Mouse (Mus musculus) CH12.LX (cell line): ENCODE data around the gene Gimd1. TPM values are rescaled to one million over a fixed set of nuclear protein-coding genes. Genes with fewer than 3 reads are reported as not detected.

ENCODE experiments used
- DNase-seq: peaks from one replicate; pipeline ENCODE4 v3.0.0-alpha.2; 2013; ENCODE audit errors: extremely low read depth
- H3K27ac ChIP-seq: 2 replicates; pipeline ENCODE4 v1.5.1; 2012; ENCODE audit warnings: low read depth, mild to moderate bottlenecking, control low read depth, moderate library complexity; ENCODE audit not compliant: insufficient read depth
- H3K27me3 ChIP-seq: replicated peaks from 2 replicates; pipeline ENCODE3; 2012; ENCODE audit warnings: inconsistent platforms
- H3K36me3 ChIP-seq, 2 experiments: replicated peaks in 1 of 2; 2 replicates each; pipeline versions ENCODE3 to v1.6.1; 2012; ENCODE audit warnings: inconsistent platforms in 1 of 2, low read length in 1 of 2, mild to moderate bottlenecking in 1 of 2, mixed read lengths in 1 of 2, moderate library complexity in 1 of 2; ENCODE audit not compliant: control insufficient read depth in 1 of 2, insufficient read depth in 1 of 2
- H3K4me1 ChIP-seq, 2 experiments: 2 replicates each; pipeline ENCODE4 v1.6.1; 2012; ENCODE audit warnings: inconsistent platforms in 1 of 2, moderate library complexity in 1 of 2; ENCODE audit not compliant: insufficient read depth in 2 of 2, control insufficient read depth in 1 of 2
- H3K4me2 ChIP-seq: 2 replicates; pipeline ENCODE4 v1.6.1; 2012; ENCODE audit warnings: low read depth, mild to moderate bottlenecking, control low read depth; ENCODE audit not compliant: poor library complexity, insufficient read depth, severe bottlenecking
- H3K4me3 ChIP-seq, 3 experiments: fragments of 150-350 bp in 1 of 3; sonication (generic) in 1 of 3; replicated peaks in 1 of 3; 2 replicates each; pipeline versions ENCODE3 to v1.5.1; 2011 to 2012; ENCODE audit warnings: low read depth in 2 of 3, low read length in 2 of 3, mild to moderate bottlenecking in 2 of 3, moderate library complexity in 2 of 3, control low read depth in 1 of 3, improper control_type of control experiment in 1 of 3, inconsistent platforms in 1 of 3, mixed read lengths in 1 of 3; ENCODE audit not compliant: poor library complexity in 1 of 3
- H3K79me2 ChIP-seq: replicated peaks from 2 replicates; pipeline ENCODE4 v1.6.1; 2012; ENCODE audit warnings: mild to moderate bottlenecking, moderate library complexity; ENCODE audit not compliant: control insufficient read depth, poor library complexity, insufficient read depth, severe bottlenecking; ENCODE audit errors: extremely low read depth
- H3K9ac ChIP-seq: 2 replicates; pipeline ENCODE4 v1.6.1; 2012; ENCODE audit warnings: low read depth, mild to moderate bottlenecking, control low read depth, moderate library complexity; ENCODE audit not compliant: insufficient read depth
- H3K9me3 ChIP-seq: replicated peaks from 2 replicates; pipeline ENCODE3; 2012; ENCODE audit warnings: low read length, inconsistent platforms, mixed read lengths
- BHLHE40 ChIP-seq: IDR thresholded peaks from 2 replicates; pipeline ENCODE4 v1.6.1; 2011; ENCODE audit warnings: mild to moderate bottlenecking, low read depth, low read length, improper control_type of control experiment
- CHD1 ChIP-seq: IDR thresholded peaks from 2 replicates; pipeline ENCODE4 v1.6.1; 2012; ENCODE audit warnings: low read depth, low read length, improper control_type of control experiment, inconsistent platforms
- CHD2 ChIP-seq: IDR thresholded peaks from 2 replicates; pipeline ENCODE4 v1.6.1; 2011; ENCODE audit warnings: low read length, improper control_type of control experiment
- CTCF ChIP-seq, 2 experiments: IDR thresholded peaks in 1 of 2; conservative IDR thresholded peaks in 1 of 2; 2 replicates each; pipeline ENCODE4 v1.5.1; 2011 to 2012; ENCODE audit warnings: low read depth in 2 of 2, low read length in 2 of 2, improper control_type of control experiment in 1 of 2, inconsistent platforms in 1 of 2, mild to moderate bottlenecking in 1 of 2, moderate library complexity in 1 of 2
- E2F4 ChIP-seq: IDR thresholded peaks from 2 replicates; pipeline ENCODE4 v1.6.1; 2011; ENCODE audit warnings: low read depth, low read length, improper control_type of control experiment; ENCODE audit not compliant: insufficient replicate concordance
- EP300 ChIP-seq: IDR thresholded peaks from 2 replicates; pipeline ENCODE4 v1.6.1; 2011; ENCODE audit warnings: low read length, improper control_type of control experiment
- ETS1 ChIP-seq: conservative IDR thresholded peaks from 2 replicates; pipeline ENCODE4 v1.6.1; 2012; ENCODE audit warnings: low read depth, mild to moderate bottlenecking, inconsistent platforms, low read length, improper control_type of control experiment, moderate library complexity
- HCFC1 ChIP-seq: IDR thresholded peaks from 2 replicates; pipeline ENCODE4 v1.6.1; 2012; ENCODE audit warnings: low read depth, mild to moderate bottlenecking, inconsistent platforms, low read length, improper control_type of control experiment
- JUN ChIP-seq: IDR thresholded peaks from 2 replicates; pipeline ENCODE4 v1.6.1; 2011; ENCODE audit warnings: low read depth, mild to moderate bottlenecking, low read length, improper control_type of control experiment, moderate library complexity; ENCODE audit not compliant: insufficient read depth
- KAT2A ChIP-seq: IDR thresholded peaks from 2 replicates; pipeline ENCODE4 v1.6.1; 2012; ENCODE audit warnings: low read length, improper control_type of control experiment, inconsistent platforms; ENCODE audit not compliant: insufficient replicate concordance
- MAZ ChIP-seq: IDR thresholded peaks from 2 replicates; pipeline ENCODE4 v1.6.1; 2012; ENCODE audit warnings: low read depth, mild to moderate bottlenecking, inconsistent platforms, low read length, improper control_type of control experiment, moderate library complexity
- MYC ChIP-seq: IDR thresholded peaks from 2 replicates; pipeline ENCODE4 v1.6.1; 2011; ENCODE audit warnings: low read depth, mild to moderate bottlenecking, improper control_type of control experiment, low read length
- NELFE ChIP-seq: IDR thresholded peaks from 2 replicates; pipeline ENCODE4 v1.6.1; 2011; ENCODE audit warnings: low read depth, low read length, improper control_type of control experiment
- NRF1 ChIP-seq: IDR thresholded peaks from 2 replicates; pipeline ENCODE4 v1.6.1; 2014; ENCODE audit warnings: low read depth, mild to moderate bottlenecking, inconsistent platforms, low read length, improper control_type of control experiment, moderate library complexity
- PAX5 ChIP-seq: IDR thresholded peaks from 2 replicates; pipeline ENCODE4 v1.6.1; 2012; ENCODE audit warnings: low read length, inconsistent platforms, mixed read lengths
- POLR2A ChIP-seq: IDR thresholded peaks from 2 replicates; pipeline ENCODE4 v1.6.1; 2011; ENCODE audit warnings: low read depth, mild to moderate bottlenecking, improper control_type of control experiment, low read length
- RAD21 ChIP-seq: IDR thresholded peaks from 2 replicates; pipeline ENCODE4 v1.6.1; 2011; ENCODE audit warnings: low read depth, mild to moderate bottlenecking, low read length, improper control_type of control experiment, moderate library complexity
- SMC3 ChIP-seq: IDR thresholded peaks from 2 replicates; pipeline ENCODE4 v1.6.1; 2011; ENCODE audit warnings: low read depth, low read length, improper control_type of control experiment
- TCF12 ChIP-seq: IDR thresholded peaks from 2 replicates; pipeline ENCODE4 v1.6.1; 2014; ENCODE audit warnings: low read depth, mild to moderate bottlenecking, inconsistent platforms, low read length, improper control_type of control experiment
- UBTF ChIP-seq: IDR thresholded peaks from 2 replicates; pipeline ENCODE4 v1.6.1; 2012; ENCODE audit warnings: low read depth, mild to moderate bottlenecking, inconsistent platforms, low read length, improper control_type of control experiment, moderate library complexity
- USF2 ChIP-seq: conservative IDR thresholded peaks from 2 replicates; pipeline ENCODE4 v1.6.1; 2011; ENCODE audit warnings: low read depth, low read length, improper control_type of control experiment
- ZC3H11A ChIP-seq: IDR thresholded peaks from 2 replicates; pipeline ENCODE4 v1.6.1; 2012; ENCODE audit warnings: low read depth, mild to moderate bottlenecking, inconsistent platforms, low read length, improper control_type of control experiment
- ZNF384 ChIP-seq: IDR thresholded peaks from 2 replicates; pipeline ENCODE4 v1.6.1; 2012; ENCODE audit warnings: low read depth, low read length, improper control_type of control experiment, inconsistent platforms
- dilution Hi-C: fragments of 300-500 bp; cut with MboI; formaldehyde crosslinking; loops from 2 replicates; pipeline ENCODE4 v1.14.3; 2020; ENCODE audit warnings: low sequenced_read_pairs; ENCODE audit not compliant: extremely low pct_unique_long_range_greater_than_20kb, extremely low pct_ligation_motif_present
- in situ Hi-C: fragments of 300-500 bp; cut with MboI; formaldehyde crosslinking; loops from 3 replicates; pipeline ENCODE4 v1.14.3; 2019; ENCODE audit warnings: low sequenced_read_pairs, low pct_ligation_motif_present, low pct_unique_long_range_greater_than_20kb, mixed read lengths
- polyA plus RNA-seq: library from polyadenylated mRNA; unstranded; fragments of >175 nt; gene quantifications from 2 replicates; pipeline ENCODE4 v1.2.1, GENCODE M21; 2012; ENCODE audit warnings: low read depth; ENCODE audit not compliant: insufficient read length
- total RNA-seq, 2 experiments: library from RNA; depleted of rRNA; stranded (reverse); fragments of 300-350 nt in 1 of 2; fragments of >200 nt in 1 of 2; gene quantifications; 2 replicates each; pipeline ENCODE4 v1.2.3; 2012 to 2014

The Gimd1 gene
- total and polyA plus RNA-seq, 3 experiments = not detected

DNA sequence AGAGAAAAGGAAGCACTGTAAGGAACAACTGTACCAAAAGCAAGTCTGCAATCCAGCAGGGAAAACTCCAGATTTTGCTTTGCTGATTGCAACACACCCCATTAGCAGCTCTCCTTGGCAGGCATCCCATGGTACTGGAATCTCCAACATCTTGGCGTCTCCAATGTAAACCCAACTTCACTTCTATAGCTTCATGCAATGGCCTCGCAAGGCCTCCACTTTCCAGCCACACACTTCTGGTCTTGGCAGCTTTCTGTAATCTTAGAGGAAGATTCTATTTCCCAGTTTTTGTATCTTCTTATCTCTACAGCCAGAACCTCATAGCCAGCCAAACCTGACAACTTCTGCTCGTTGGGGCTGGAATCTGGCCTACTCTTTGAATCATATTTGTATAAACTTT is 22.2 kb downstream of the Gimd1 start:
- Histone ChIP-seq H3K36me3 (peaks cover 0 to 9% of the 10 kb centered on the region in 2 experiments), H3K4me1 (peaks cover 0 to 7% of the 10 kb centered on the region in 2 experiments; a peak in 2 of 4 replicates), H3K27ac (no peak overlapping the region), H3K4me3 (no peak overlapping the region), H3K4me2 (no peak overlapping the region), H3K27me3 (no peaks in the 10 kb centered on the region)
- no peak for DNase-seq
- no peak for TF ChIP-seq USF2
- TF ChIP-seq POLR2A = no peak
- no peak for TF ChIP-seq ETS1
- no peak for TF ChIP-seq CTCF (conservative IDR thresholded peaks at IDR 0.05 in 1 of 2, IDR thresholded peaks at IDR 0.05 in 1 of 2; ENCODE audit: low read depth in 2 of 2, low read length in 2 of 2)
- TF ChIP-seq BHLHE40 = no peak
- no peak for TF ChIP-seq RAD21
- no peak for TF ChIP-seq E2F4
- no peak for TF ChIP-seq CHD2
- TF ChIP-seq TCF12 = no peak
- TF ChIP-seq MAZ = no peak
- no peak for TF ChIP-seq PAX5
- TF ChIP-seq JUN = no peak
- no peak for TF ChIP-seq KAT2A
- TF ChIP-seq UBTF = no peak
- TF ChIP-seq NRF1 = no peak
- TF ChIP-seq EP300 = no peak
- TF ChIP-seq, all 38 proteins: peak for 0
- in situ Hi-C loops (no loop called here), dilution Hi-C loops (no loop called here)
- H3K79me2 ChIP-seq = no peaks in the 10 kb centered on the region
- H3K9ac ChIP-seq = no peak overlapping the region
- no peaks in the 10 kb centered on the region for H3K9me3 ChIP-seq

DNA sequence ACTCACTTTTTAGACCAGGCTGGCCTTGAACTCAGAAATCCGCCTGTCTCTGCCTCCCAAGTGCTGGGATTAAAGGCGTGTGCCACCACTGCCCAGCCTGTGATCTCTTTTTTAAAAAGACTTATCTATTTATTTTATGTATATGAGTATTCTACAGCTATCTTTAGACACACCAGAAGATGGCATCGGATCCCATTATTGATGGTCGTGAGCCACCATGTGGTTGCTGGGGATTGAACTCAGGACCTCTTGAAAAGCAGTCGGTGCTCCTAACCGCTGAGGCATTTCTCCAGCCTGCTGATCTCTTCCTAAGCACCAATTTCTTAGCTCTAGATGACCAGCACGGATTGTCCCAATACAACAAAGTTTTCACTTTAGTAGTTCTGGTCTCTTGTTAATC is 24.3 kb downstream of the Gimd1 start:
- no peak overlapping the region for H3K4me3 ChIP-seq
- H3K36me3 ChIP-seq = peaks cover 5 to 18% of the 10 kb centered on the region in 2 experiments
- H3K9me3 ChIP-seq = no peaks in the 10 kb centered on the region
- DNase-seq = no peak
- in situ Hi-C loops (no loop called here), dilution Hi-C loops (no loop called here)
- H3K9ac ChIP-seq = no peak overlapping the region
- H3K4me1 ChIP-seq = peaks cover 0 to 7% of the 10 kb centered on the region in 2 experiments; a peak in 2 of 4 replicates
- H3K79me2 ChIP-seq = no peaks in the 10 kb centered on the region
- no peak overlapping the region for H3K4me2 ChIP-seq
- no peak for TF ChIP-seq ZC3H11A
- peak in 1 of 2 experiments; percentile 58; a peak in 2 of 4 replicates for TF ChIP-seq CTCF (conservative IDR thresholded peaks at IDR 0.05 in 1 of 2, IDR thresholded peaks at IDR 0.05 in 1 of 2; ENCODE audit: low read depth in 2 of 2, low read length in 2 of 2)
- TF ChIP-seq ETS1 = no peak
- no peak for TF ChIP-seq NELFE
- TF ChIP-seq CHD1 = no peak
- TF ChIP-seq MYC = no peak
- peak; percentile 39 for TF ChIP-seq SMC3
- no peak for TF ChIP-seq CHD2
- TF ChIP-seq HCFC1 = no peak
- TF ChIP-seq ZNF384 = peak; percentile 34; the same call in 1 of the 2 replicates
- TF ChIP-seq UBTF = no peak
- peak; percentile 39 for TF ChIP-seq RAD21
- no peak for TF ChIP-seq TCF12
- no peak for TF ChIP-seq JUN
- no peak overlapping the region for H3K27ac ChIP-seq
- no peaks in the 10 kb centered on the region for H3K27me3 ChIP-seq
